Mouse (Mus musculus): ENCODE data around the gene Tmem217.

DNA sequence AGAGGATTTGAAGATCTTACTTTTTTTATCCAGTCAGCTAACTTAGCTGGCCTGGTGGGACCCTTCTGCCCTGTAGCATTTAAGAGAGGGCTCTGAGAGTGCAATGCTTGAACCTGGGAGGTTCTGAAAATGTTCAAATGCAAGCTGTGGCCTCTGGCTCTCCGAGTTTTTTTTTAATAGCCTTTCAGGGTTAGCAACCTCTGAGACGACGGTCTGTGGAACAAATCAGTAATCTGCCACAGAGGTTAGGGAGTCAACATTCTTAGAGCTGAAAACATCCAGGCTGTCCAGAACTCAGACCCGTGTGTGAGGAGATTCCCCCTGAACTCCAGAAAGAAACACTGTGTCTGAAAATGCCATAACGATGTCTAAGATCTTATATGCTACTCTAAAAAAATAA, 6.3 kb upstream of the Tmem217 start:
- no peak for TF ChIP-seq CTCF (IDR thresholded peaks at IDR 0.05; ENCODE audit: control insufficient read depth, insufficient read depth, low read length)
- TF ChIP-seq POLR2A (IDR thresholded peaks at IDR 0.05; ENCODE audit: borderline replicate concordance, control insufficient read depth, low read depth, low read length): no peak

All from bone marrow, adult 2 months (tissue).